Mouse (Mus musculus) CH12.LX (cell line): ENCODE measurements at regions not wholly inside any gene's neighbourhood (a gene's known extent, or its start where the extent isn't known, plus 50 kb on each side); places are given as distances from the start of the nearest gene placed in this dataset.

ENCODE experiments used
- DNase-seq: peaks from one replicate; pipeline ENCODE4 v3.0.0-alpha.2; 2013; ENCODE audit errors: extremely low read depth
- H3K27ac ChIP-seq: 2 replicates; pipeline ENCODE4 v1.5.1; 2012; ENCODE audit warnings: low read depth, mild to moderate bottlenecking, control low read depth, moderate library complexity; ENCODE audit not compliant: insufficient read depth
- H3K27me3 ChIP-seq: replicated peaks from 2 replicates; pipeline ENCODE3; 2012; ENCODE audit warnings: inconsistent platforms
- H3K36me3 ChIP-seq, 2 experiments: replicated peaks in 1 of 2; 2 replicates each; pipeline versions ENCODE3 to v1.6.1; 2012; ENCODE audit warnings: inconsistent platforms in 1 of 2, low read length in 1 of 2, mild to moderate bottlenecking in 1 of 2, mixed read lengths in 1 of 2, moderate library complexity in 1 of 2; ENCODE audit not compliant: control insufficient read depth in 1 of 2, insufficient read depth in 1 of 2
- H3K4me1 ChIP-seq, 2 experiments: 2 replicates each; pipeline ENCODE4 v1.6.1; 2012; ENCODE audit warnings: inconsistent platforms in 1 of 2, moderate library complexity in 1 of 2; ENCODE audit not compliant: insufficient read depth in 2 of 2, control insufficient read depth in 1 of 2
- H3K4me2 ChIP-seq: 2 replicates; pipeline ENCODE4 v1.6.1; 2012; ENCODE audit warnings: low read depth, mild to moderate bottlenecking, control low read depth; ENCODE audit not compliant: poor library complexity, insufficient read depth, severe bottlenecking
- H3K4me3 ChIP-seq, 3 experiments: fragments of 150-350 bp in 1 of 3; sonication (generic) in 1 of 3; replicated peaks in 1 of 3; 2 replicates each; pipeline versions ENCODE3 to v1.5.1; 2011 to 2012; ENCODE audit warnings: low read depth in 2 of 3, low read length in 2 of 3, mild to moderate bottlenecking in 2 of 3, moderate library complexity in 2 of 3, control low read depth in 1 of 3, improper control_type of control experiment in 1 of 3, inconsistent platforms in 1 of 3, mixed read lengths in 1 of 3; ENCODE audit not compliant: poor library complexity in 1 of 3
- H3K79me2 ChIP-seq: replicated peaks from 2 replicates; pipeline ENCODE4 v1.6.1; 2012; ENCODE audit warnings: mild to moderate bottlenecking, moderate library complexity; ENCODE audit not compliant: control insufficient read depth, poor library complexity, insufficient read depth, severe bottlenecking; ENCODE audit errors: extremely low read depth
- H3K9ac ChIP-seq: 2 replicates; pipeline ENCODE4 v1.6.1; 2012; ENCODE audit warnings: low read depth, mild to moderate bottlenecking, control low read depth, moderate library complexity; ENCODE audit not compliant: insufficient read depth
- H3K9me3 ChIP-seq: replicated peaks from 2 replicates; pipeline ENCODE3; 2012; ENCODE audit warnings: low read length, inconsistent platforms, mixed read lengths
- CHD2 ChIP-seq: IDR thresholded peaks from 2 replicates; pipeline ENCODE4 v1.6.1; 2011; ENCODE audit warnings: low read length, improper control_type of control experiment
- CTCF ChIP-seq, 2 experiments: IDR thresholded peaks in 1 of 2; conservative IDR thresholded peaks in 1 of 2; 2 replicates each; pipeline ENCODE4 v1.5.1; 2011 to 2012; ENCODE audit warnings: low read depth in 2 of 2, low read length in 2 of 2, improper control_type of control experiment in 1 of 2, inconsistent platforms in 1 of 2, mild to moderate bottlenecking in 1 of 2, moderate library complexity in 1 of 2
- E2F4 ChIP-seq: IDR thresholded peaks from 2 replicates; pipeline ENCODE4 v1.6.1; 2011; ENCODE audit warnings: low read depth, low read length, improper control_type of control experiment; ENCODE audit not compliant: insufficient replicate concordance
- ELF1 ChIP-seq: IDR thresholded peaks from 2 replicates; pipeline ENCODE4 v1.6.1; 2014; ENCODE audit warnings: low read depth, mild to moderate bottlenecking, inconsistent platforms, low read length, improper control_type of control experiment
- EP300 ChIP-seq: IDR thresholded peaks from 2 replicates; pipeline ENCODE4 v1.6.1; 2011; ENCODE audit warnings: low read length, improper control_type of control experiment
- ETS1 ChIP-seq: conservative IDR thresholded peaks from 2 replicates; pipeline ENCODE4 v1.6.1; 2012; ENCODE audit warnings: low read depth, mild to moderate bottlenecking, inconsistent platforms, low read length, improper control_type of control experiment, moderate library complexity
- HCFC1 ChIP-seq: IDR thresholded peaks from 2 replicates; pipeline ENCODE4 v1.6.1; 2012; ENCODE audit warnings: low read depth, mild to moderate bottlenecking, inconsistent platforms, low read length, improper control_type of control experiment
- IRF4 ChIP-seq: IDR thresholded peaks from 2 replicates; pipeline ENCODE4 v1.6.1; 2014; ENCODE audit warnings: low read depth, mild to moderate bottlenecking, inconsistent platforms, low read length, improper control_type of control experiment
- JUND ChIP-seq: conservative IDR thresholded peaks from 2 replicates; pipeline ENCODE4 v1.6.1; 2011; ENCODE audit warnings: low read depth, low read length, improper control_type of control experiment
- KAT2A ChIP-seq: IDR thresholded peaks from 2 replicates; pipeline ENCODE4 v1.6.1; 2012; ENCODE audit warnings: low read length, improper control_type of control experiment, inconsistent platforms; ENCODE audit not compliant: insufficient replicate concordance
- MAFK ChIP-seq: IDR thresholded peaks from 2 replicates; pipeline ENCODE4 v1.6.1; 2011; ENCODE audit warnings: low read length, improper control_type of control experiment; ENCODE audit not compliant: insufficient replicate concordance
- MAZ ChIP-seq: IDR thresholded peaks from 2 replicates; pipeline ENCODE4 v1.6.1; 2012; ENCODE audit warnings: low read depth, mild to moderate bottlenecking, inconsistent platforms, low read length, improper control_type of control experiment, moderate library complexity
- MXI1 ChIP-seq: IDR thresholded peaks from 2 replicates; pipeline ENCODE4 v1.6.1; 2011; ENCODE audit warnings: mild to moderate bottlenecking, low read depth, low read length, improper control_type of control experiment
- NELFE ChIP-seq: IDR thresholded peaks from 2 replicates; pipeline ENCODE4 v1.6.1; 2011; ENCODE audit warnings: low read depth, low read length, improper control_type of control experiment
- NRF1 ChIP-seq: IDR thresholded peaks from 2 replicates; pipeline ENCODE4 v1.6.1; 2014; ENCODE audit warnings: low read depth, mild to moderate bottlenecking, inconsistent platforms, low read length, improper control_type of control experiment, moderate library complexity
- PAX5 ChIP-seq: IDR thresholded peaks from 2 replicates; pipeline ENCODE4 v1.6.1; 2012; ENCODE audit warnings: low read length, inconsistent platforms, mixed read lengths
- POLR2AphosphoS2 ChIP-seq: IDR thresholded peaks from 2 replicates; pipeline ENCODE4 v1.6.1; 2011; ENCODE audit warnings: low read depth, low read length, improper control_type of control experiment
- RAD21 ChIP-seq: IDR thresholded peaks from 2 replicates; pipeline ENCODE4 v1.6.1; 2011; ENCODE audit warnings: low read depth, mild to moderate bottlenecking, low read length, improper control_type of control experiment, moderate library complexity
- SIN3A ChIP-seq: IDR thresholded peaks from 2 replicates; pipeline ENCODE4 v1.6.1; 2012; ENCODE audit warnings: low read length, improper control_type of control experiment, inconsistent platforms
- TBP ChIP-seq: conservative IDR thresholded peaks from 2 replicates; pipeline ENCODE4 v1.6.1; 2011; ENCODE audit warnings: low read depth, low read length, improper control_type of control experiment
- USF1 ChIP-seq: IDR thresholded peaks from 2 replicates; pipeline ENCODE4 v1.6.1; 2014; ENCODE audit warnings: low read depth, mild to moderate bottlenecking, inconsistent platforms, low read length, improper control_type of control experiment
- ZC3H11A ChIP-seq: IDR thresholded peaks from 2 replicates; pipeline ENCODE4 v1.6.1; 2012; ENCODE audit warnings: low read depth, mild to moderate bottlenecking, inconsistent platforms, low read length, improper control_type of control experiment
- ZKSCAN1 ChIP-seq: IDR thresholded peaks from 2 replicates; pipeline ENCODE4 v1.6.1; 2012; ENCODE audit warnings: low read depth, inconsistent platforms, low read length, improper control_type of control experiment, borderline replicate concordance
- ZMIZ1 ChIP-seq: IDR thresholded peaks from 2 replicates; pipeline ENCODE4 v1.6.1; 2012; ENCODE audit warnings: low read depth, mild to moderate bottlenecking, inconsistent platforms, low read length, improper control_type of control experiment
- ZNF384 ChIP-seq: IDR thresholded peaks from 2 replicates; pipeline ENCODE4 v1.6.1; 2012; ENCODE audit warnings: low read depth, low read length, improper control_type of control experiment, inconsistent platforms
- dilution Hi-C: fragments of 300-500 bp; cut with MboI; formaldehyde crosslinking; loops from 2 replicates; pipeline ENCODE4 v1.14.3; 2020; ENCODE audit warnings: low sequenced_read_pairs; ENCODE audit not compliant: extremely low pct_unique_long_range_greater_than_20kb, extremely low pct_ligation_motif_present
- in situ Hi-C: fragments of 300-500 bp; cut with MboI; formaldehyde crosslinking; loops from 3 replicates; pipeline ENCODE4 v1.14.3; 2019; ENCODE audit warnings: low sequenced_read_pairs, low pct_ligation_motif_present, low pct_unique_long_range_greater_than_20kb, mixed read lengths

DNA sequence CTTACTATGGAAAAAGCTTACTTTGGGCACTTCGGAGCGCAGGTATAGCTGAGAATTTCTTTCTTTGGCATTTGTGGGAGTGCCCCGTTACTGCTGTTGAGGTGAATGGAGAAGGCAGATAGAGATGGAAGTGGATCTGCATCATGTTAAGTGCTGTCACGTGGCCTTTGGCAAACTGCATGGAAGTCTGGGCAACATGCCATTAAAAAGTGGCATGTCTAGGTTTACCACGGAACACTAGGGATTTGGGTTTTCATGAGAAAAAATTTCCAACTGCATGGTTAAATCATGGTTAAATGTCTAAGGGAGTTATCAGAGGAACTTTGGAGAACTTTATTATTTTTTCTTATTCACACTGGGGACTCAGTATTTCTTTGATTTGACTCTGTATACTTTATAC, 102.0 kb upstream of the Mmadhc start:
- Histone ChIP-seq H3K4me2 (no peak overlapping the region), H3K4me1 (no peaks in the 10 kb centered on the region), H3K9me3 (no peaks in the 10 kb centered on the region), H3K79me2 (no peaks in the 10 kb centered on the region), H3K36me3 (no peaks in the 10 kb centered on the region), H3K27me3 (no peaks in the 10 kb centered on the region), H3K4me3 (no peak overlapping the region), H3K27ac (no peak overlapping the region), H3K9ac (no peak overlapping the region)
- in situ Hi-C loops (no loop called here), dilution Hi-C loops (no loop called here)
- no peak for DNase-seq
- TF ChIP-seq TBP, result no peak
- no peak for TF ChIP-seq MAFK
- no peak for TF ChIP-seq NRF1
- TF ChIP-seq ZC3H11A, result no peak
- no peak for TF ChIP-seq ZKSCAN1
- TF ChIP-seq CHD2, result no peak
- TF ChIP-seq ZNF384, result no peak
- no peak for TF ChIP-seq EP300
- no peak for TF ChIP-seq E2F4

DNA sequence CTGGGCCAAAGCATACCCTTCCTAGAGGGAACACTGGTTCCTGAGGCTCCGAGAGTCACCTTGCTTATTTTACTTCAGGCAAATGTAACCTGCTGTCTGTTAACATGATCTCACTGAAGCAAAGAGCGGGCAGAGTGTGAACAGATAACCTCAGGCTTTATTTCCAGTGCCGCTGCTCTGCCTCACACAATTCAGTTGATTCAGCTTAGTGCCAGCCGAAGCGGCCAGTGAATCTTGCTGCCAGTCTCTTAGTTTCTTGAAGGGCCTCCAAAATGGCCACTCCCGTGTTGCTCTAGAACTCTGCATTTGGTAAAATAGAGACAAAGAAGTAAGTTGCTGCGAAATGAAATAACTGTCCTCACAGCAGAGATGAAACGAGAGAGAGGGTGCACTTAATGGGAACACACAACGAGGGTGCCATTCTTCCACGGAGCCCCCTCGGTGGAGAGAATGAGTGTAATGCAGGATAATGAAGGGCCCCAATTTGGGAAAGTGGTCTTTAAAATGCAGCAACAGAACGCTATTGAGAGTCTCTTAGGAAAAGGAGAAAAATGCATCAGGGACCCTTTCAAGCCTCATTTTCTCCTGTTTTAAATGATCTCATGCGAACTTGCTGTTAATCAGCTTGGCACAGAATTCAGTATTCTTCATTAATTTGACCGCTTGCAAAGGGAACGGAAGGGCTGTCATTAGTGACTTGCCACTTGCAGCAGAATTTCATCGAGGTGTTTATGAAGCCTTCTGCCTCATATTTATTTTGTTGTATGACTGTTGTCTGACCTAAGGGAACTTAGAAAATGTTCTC, 81.2 kb upstream of the Mmadhc start:
- Histone ChIP-seq H3K36me3 (no peaks in the 10 kb centered on the region), H3K4me1 (no peaks in the 10 kb centered on the region), H3K9me3 (no peaks in the 10 kb centered on the region), H3K9ac (no peak overlapping the region), H3K27me3 (no peaks in the 10 kb centered on the region), H3K4me3 (no peak overlapping the region), H3K79me2 (no peaks in the 10 kb centered on the region), H3K27ac (no peak overlapping the region), H3K4me2 (no peak overlapping the region)
- dilution Hi-C loops (no loop called here), in situ Hi-C loops (no loop called here)
- no peak for TF ChIP-seq ETS1
- no peak for TF ChIP-seq POLR2AphosphoS2
- TF ChIP-seq SIN3A, result no peak
- no peak for TF ChIP-seq ZMIZ1
- TF ChIP-seq NELFE, result no peak
- no peak for DNase-seq

DNA sequence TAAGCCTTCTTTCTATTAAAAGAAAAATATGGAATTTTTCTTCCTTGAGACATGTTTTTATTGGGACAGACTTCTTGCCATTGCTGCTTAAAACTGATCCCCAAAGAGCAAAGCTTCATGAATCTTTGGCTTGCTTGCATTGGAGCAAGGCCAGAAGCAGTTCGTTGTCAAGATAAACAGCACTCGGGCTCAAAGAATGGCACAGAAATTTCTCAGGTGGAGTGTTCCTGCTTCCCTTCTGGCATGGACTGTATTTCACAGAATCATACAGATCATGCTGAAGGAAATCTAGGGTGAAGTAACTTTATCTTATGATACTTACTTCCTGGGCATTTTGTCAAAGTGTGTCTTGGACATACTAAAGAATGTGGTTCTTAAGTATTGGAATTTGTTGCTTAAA, 77.0 kb upstream of the Mmadhc start:
- Histone ChIP-seq H3K27ac (no peak overlapping the region), H3K4me2 (no peak overlapping the region), H3K9ac (no peak overlapping the region), H3K4me1 (no peaks in the 10 kb centered on the region), H3K4me3 (no peak overlapping the region), H3K79me2 (no peaks in the 10 kb centered on the region), H3K27me3 (no peaks in the 10 kb centered on the region), H3K9me3 (no peaks in the 10 kb centered on the region), H3K36me3 (no peaks in the 10 kb centered on the region)
- TF ChIP-seq USF1, result no peak
- TF ChIP-seq JUND, result no peak
- TF ChIP-seq HCFC1, result no peak
- TF ChIP-seq ELF1, result no peak
- TF ChIP-seq NRF1, result no peak
- no peak for TF ChIP-seq IRF4
- no peak for TF ChIP-seq PAX5
- TF ChIP-seq RAD21, result no peak
- no peak for TF ChIP-seq CTCF (conservative IDR thresholded peaks at IDR 0.05 in 1 of 2, IDR thresholded peaks at IDR 0.05 in 1 of 2; ENCODE audit: low read depth in 2 of 2, low read length in 2 of 2)
- TF ChIP-seq SIN3A, result no peak
- no peak for TF ChIP-seq ZC3H11A
- TF ChIP-seq ZKSCAN1, result no peak
- no peak for TF ChIP-seq MXI1
- no peak for TF ChIP-seq MAZ
- TF ChIP-seq TBP, result no peak
- no peak for TF ChIP-seq KAT2A
- TF ChIP-seq CHD2, result no peak
- in situ Hi-C loops (no loop called here), dilution Hi-C loops (no loop called here)
- DNase-seq, result no peak
